Mouse (Mus musculus) c-Kit-positive CD71-positive TER-119-negative erythroid progenitor cells, embryonic 14.5 days (primary cell): ENCODE measurements around the gene Gm11027.
"Not testable (repeated sequence)": the region's sequence is repeated elsewhere in the genome, so short reads cannot be mapped to it uniquely, and the experiment has no call there.

Experiments used
- DNase-seq: peaks from one replicate; pipeline ENCODE4 v3.0.0-alpha.2; 2013; ENCODE audit warnings: low read depth

Gene Gm11027

GRCm38 (mm10) chr12:116275086-116275485 is at the start of gene Gm11027:
TSS of gene Gm11027 (plus strand) at chr12:116275386.
- DNase-seq, result not testable (repeated sequence)

- DNase-seq, result no peak
These were observed 48.7 kb upstream of the Gm11027 start for GRCm38 (mm10) chr12:116226289-116227057.

- no peak for DNase-seq
These were observed 45.7 kb upstream of the Gm11027 start for GRCm38 (mm10) chr12:116229451-116229850.

DNA sequence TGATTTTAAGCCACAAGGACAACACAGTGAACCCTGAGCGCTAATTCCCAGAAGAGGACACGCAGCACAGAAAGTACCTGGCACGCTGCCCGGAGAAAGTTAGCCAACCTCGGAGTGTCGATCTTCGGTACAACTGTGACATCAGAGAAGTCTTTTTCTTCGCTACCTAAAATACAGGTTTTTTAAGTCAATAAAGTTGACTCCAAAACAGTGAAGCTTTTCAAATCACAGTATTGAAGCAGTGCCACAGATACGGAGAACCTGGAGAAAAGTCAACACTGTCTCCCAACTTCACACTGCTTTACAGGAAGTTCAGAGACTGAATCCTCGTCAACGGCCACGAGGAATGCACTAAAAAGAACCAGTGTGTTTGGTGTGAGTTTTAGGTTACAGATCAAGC is 43.6 kb upstream of the Gm11027 start:
- no peak for DNase-seq

DNA sequence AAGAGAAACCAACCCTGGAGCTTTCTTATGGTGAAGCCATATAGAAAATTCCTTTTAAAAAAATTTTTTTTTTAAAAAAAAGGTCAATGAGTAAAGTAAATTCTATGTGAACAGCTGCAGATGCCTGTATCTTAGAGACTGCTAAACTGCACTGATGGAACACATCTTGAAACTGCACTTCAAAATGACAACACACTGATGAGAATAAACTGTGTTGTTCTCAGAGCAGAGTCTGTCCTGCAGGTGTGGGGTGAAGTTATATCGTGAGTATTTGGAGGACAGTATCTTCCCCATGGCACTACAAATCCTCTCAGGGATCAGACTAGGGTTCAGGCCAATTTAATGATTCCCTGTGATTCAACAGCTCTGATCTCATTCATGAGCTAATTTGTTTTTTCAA is 43.1 kb upstream of the Gm11027 start:
- no peak for DNase-seq

DNA sequence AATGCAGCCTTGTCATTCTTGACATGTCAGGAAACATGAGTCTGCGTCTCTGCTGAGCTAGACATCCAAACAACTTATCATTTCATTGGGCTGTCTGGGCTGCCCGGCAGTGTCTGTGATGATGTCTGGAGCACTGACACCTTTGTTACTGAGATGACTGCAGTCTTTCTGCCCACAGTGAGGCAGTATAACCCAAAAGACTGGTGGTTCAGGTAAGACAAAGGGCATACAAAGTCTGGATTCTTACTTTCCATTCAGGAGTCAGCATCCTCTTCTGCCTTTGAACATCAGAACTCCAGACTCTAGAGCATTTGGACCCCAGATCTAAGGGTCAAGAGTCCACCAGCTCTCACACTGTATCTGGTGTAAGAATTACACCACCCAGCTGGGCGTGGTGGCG is 39.8 kb upstream of the Gm11027 start:
- DNase-seq, result no peak

- DNase-seq, result no peak
These were observed 38.5 kb upstream of the Gm11027 start for GRCm38 (mm10) chr12:116236658-116237057.

GRCm38 (mm10) chr12:116238370-116238769 is 36.8 kb upstream of the Gm11027 start:
- no peak for DNase-seq

- no peak for DNase-seq
These were observed 36.4 kb upstream of the Gm11027 start for GRCm38 (mm10) chr12:116238803-116239202.

GRCm38 (mm10) chr12:116244601-116245000 is 30.6 kb upstream of the Gm11027 start:
- no peak for DNase-seq

DNA sequence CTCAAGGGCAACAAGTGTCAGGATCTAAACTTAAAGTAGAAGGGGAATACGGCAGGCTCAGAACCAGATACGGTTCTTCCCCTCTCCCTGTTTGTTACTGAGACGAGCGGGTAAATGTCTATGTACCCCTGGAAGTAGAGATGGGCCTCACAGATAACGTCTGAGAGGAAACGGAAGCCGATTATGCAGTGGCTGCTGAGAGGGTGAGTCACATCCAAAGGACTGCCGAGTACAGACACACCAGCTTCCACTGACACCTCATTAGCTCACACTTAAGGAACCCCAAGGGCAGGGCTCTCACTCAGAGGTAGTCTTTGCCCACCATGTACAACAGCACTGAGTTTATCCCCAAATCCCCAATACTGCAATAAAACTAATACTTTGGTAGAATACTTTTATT is 20.5 kb upstream of the Gm11027 start:
- DNase-seq, result no peak

DNA sequence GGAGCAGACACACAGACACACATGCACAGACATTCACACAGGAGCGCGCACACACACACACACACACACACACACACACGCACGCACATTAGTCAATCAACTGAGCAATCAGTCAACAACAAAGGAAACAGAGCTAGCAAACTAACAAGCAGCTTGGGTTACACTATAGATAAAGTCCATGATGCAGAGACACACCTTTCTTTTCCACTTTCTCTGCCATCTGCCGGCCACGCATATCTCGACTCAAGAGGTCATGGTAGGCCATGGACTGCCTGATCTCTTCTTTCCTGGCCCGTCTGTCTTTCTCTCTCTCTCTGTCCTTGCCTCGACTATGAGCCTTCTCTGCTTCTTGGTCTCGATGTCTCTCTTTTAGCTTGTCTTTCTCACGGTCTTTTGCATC is 19.6 kb upstream of the Gm11027 start:
- DNase-seq, result no peak

DNA sequence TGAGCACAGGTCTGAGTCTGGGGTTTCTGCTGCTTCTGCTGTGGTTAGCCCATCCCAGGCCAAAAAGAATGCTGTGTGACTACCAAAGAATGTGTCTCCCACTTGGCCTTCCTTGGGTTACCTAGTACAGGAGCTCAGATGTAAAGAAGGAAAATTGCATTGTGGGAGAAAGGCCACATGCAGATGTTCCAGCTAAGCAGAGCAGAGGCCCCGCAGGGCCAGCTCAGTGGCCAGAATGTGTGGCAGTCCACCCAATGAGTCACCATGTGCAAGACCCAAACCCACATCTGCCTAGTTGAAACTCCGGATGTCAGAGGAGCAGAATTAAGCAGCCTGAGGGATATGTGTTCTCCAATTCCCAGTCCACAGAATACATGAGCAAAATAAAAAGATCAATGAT is 16.9 kb upstream of the Gm11027 start:
- no peak for DNase-seq

GRCm38 (mm10) chr12:116262555-116263341 is 12.4 kb upstream of the Gm11027 start, which contains the start of gene Wdr60:
TSS of gene Wdr60 (minus strand) at chr12:116263022.
- DNase-seq, result no peak

DNA sequence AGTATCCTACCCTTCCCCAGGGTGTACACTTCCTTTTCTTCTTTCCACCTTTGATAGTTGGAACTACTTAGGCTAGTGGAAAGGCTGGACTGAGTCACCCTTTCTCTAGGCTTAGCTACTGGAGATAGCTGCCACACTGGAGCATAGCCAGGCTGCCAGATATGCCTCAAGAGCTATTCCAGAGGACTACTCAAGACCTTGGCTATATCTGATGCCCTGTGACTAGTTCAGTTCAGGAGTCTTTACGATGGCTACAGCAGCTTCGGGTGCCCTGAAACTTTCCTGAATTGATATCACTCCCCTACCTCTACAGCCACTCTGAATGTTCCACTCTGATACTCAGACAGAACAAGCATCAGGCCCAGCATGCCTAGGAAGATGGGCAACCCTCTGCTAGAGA is 10.4 kb upstream of the Gm11027 start:
- no peak for DNase-seq

GRCm38 (mm10) chr12:116265275-116265674 is 9.9 kb upstream of the Gm11027 start:
- DNase-seq, result no peak

DNA sequence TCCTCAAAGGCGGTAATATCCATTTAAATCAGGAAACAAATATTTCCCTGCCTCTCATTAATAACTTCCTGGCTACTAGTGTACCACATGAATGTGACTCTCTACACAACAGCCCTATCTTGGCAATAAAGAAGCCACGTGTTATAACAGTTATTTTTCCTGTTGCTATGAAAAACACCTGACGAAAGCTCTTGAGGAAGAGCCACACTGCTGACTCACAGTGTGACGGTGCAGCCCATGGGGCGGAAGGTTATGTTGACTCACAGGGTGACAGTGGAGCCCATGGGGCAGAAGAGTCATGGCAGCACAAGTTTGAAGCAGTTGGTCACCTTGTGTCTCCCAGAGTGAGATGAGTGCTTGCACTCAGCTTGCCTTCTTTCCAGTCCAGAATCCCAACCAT is 5.7 kb upstream of the Gm11027 start:
- no peak for DNase-seq

- DNase-seq, result no peak
These were observed 4.6 kb upstream of the Gm11027 start for GRCm38 (mm10) chr12:116270538-116270937.

DNA sequence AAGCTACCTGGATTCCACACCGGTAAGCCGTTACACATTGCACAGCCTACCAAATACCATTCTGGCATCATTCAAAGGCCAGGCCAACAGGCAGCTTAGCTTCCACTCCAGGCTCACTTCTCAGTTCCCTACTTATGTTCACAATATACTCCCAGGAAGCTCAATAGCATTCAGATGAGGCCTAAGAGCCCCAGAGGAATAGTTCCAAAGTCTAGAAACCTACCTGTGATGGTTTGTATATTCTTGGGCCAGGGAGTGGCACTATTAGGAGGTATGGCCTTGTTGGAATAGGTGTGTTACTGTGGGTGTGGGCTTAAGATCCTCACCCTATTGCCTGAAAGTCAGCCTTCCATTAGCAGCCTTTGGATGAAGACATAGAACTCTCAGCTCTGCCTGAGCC is 4.1 kb upstream of the Gm11027 start:
- no peak for DNase-seq

DNA sequence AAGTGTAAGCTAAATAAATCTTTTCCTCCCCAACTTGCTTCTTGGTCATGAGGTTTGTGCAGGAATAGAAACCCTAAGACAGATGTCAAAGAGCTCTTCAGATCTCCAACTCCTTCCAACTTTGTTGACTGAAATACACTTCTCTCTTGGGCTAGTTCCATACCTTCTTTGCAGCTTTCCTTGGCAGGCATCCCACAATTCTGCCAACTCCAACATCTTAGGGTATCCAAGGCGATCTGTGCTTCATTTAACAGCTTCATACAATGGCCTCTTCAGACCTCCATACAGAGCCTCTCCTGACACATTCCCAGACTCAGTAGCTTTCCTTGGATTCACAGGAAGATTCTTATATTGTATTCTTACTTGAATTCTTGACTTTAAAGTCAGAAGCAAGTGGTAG is 1.5 kb upstream of the Gm11027 start:
- DNase-seq, result no peak

DNA sequence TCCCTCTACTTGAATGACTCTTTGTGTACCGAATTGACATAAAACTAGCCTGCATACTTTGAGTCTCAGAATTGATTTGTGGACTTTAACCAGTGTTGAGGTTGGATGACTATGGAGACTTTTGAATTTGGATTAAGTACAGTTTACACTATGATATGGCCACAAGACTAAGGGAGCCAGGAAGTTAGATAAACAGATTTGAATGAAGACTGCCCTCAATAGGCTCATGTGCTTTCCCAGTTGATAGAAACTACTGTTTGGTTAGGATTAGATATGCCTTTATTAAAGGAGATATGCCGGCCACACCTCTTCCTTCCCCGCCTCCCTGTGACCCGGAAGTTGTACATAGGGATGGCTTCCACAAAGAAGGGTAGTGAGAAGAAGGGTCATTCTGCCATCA is 445 bp downstream of the Gm11027 start:
- DNase-seq, result no peak

DNA sequence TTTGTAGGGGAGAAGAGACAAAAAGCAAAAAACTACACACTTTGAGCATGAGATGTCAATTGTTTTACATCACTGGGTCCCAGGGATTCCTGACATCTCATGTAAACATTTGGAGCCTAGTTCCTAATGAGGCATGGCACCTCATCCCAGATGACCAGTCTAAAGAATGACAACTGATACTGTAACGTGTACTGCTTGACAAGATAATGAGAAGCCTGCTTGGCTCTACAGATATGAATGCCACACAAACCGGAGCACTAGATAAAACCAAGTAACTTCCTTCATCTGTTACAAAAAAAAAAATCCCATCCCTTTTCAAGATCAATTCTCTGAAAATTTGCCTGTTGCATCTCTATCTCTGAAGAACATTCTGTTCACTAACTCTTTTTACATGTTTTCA is 1.8 kb downstream of the Gm11027 start:
- no peak for DNase-seq

DNA sequence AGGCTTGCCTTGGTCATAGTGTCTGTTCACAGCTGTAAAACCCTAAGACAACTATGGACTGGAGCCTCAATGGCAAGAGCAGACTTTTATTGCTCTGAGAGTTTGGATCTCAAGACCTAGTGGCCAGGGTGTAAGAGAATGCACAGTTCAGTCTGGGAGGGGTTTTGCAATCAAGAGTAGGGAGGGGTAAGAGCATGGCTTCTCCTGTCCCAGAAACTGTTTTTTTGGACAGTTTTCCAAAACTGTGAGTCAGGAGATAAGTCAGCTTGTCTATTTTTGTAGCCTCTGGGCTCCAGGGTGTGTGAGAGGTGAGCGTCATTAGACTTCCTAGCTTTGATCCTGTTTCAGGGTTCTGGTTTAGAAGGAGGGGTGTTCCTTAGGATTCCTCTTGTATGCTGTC is 3.4 kb downstream of the Gm11027 start:
- no peak for DNase-seq
